Mouse (Mus musculus) monocyte, adult 59 days (primary cell): ENCODE data around the gene Olfr464. TPM values are rescaled to one million over a fixed set of nuclear protein-coding genes. Genes with fewer than 3 reads are reported as not detected.

Experiments
- total RNA-seq, 2 experiments: library from RNA; stranded (reverse); gene quantifications; one replicate each; pipeline ENCODE4 v1.2.4; 2023

The Olfr464 gene
- not detected for total RNA-seq

GRCm38 (mm10) chr11:87920966-87921365, at the start of gene Olfr464:
Gene Olfr464, minus strand, starts transcription at chr11:87920967.

GRCm38 (mm10) chr11:87897287-87897686, 23.5 kb downstream of the Olfr464 start, which contains the start of gene Olfr463:
Gene Olfr463, minus strand, starts transcription at chr11:87897387.

GRCm38 (mm10) chr11:87892168-87892567, 28.6 kb downstream of the Olfr464 start, which contains the start of gene Olfr462:
Gene Olfr462, minus strand, starts transcription at chr11:87892268.

GRCm38 (mm10) chr11:87875436-87875835, 45.3 kb downstream of the Olfr464 start, which contains the start of gene Epx:
Gene Epx, minus strand, starts transcription at chr11:87875536.

Other genes starting within 250 kb of the Olfr464 start
- gene Supt4a, start 183.4 kb downstream of the Olfr464 start, total RNA-seq = 100 to 1,000 TPM; 114 to 119 TPM
- gene Tspoap1, start 160.4 kb downstream of the Olfr464 start, total RNA-seq = 1 to 10 TPM; 4.2 to 4.3 TPM
- 1 to 10 TPM; 2.1 to 2.8 TPM for gene Mpo, start 127.4 kb downstream of the Olfr464 start, total RNA-seq
- not detected for gene Lpo, start 92.7 kb downstream of the Olfr464 start, total RNA-seq
- gene Mks1, start 67.8 kb downstream of the Olfr464 start, total RNA-seq = 1 to 10 TPM; 8.3 to 9.5 TPM
- not detected for gene Epx, start 45.4 kb downstream of the Olfr464 start, total RNA-seq
- gene Olfr462, start 28.7 kb downstream of the Olfr464 start, total RNA-seq = not detected
- not detected for gene Olfr463, start 23.6 kb downstream of the Olfr464 start, total RNA-seq
- gene Dynll2, start 66.6 kb upstream of the Olfr464 start, total RNA-seq = 10 to 100 TPM; 18.8 to 20.7 TPM
- gene Srsf1, start 126.4 kb upstream of the Olfr464 start, total RNA-seq = 100 to 1,000 TPM; 139 to 143 TPM
- 10 to 100 TPM; 44.2 to 44.6 TPM for gene Vezf1, start 147.3 kb upstream of the Olfr464 start, total RNA-seq
- gene Cuedc1, start 177.1 kb upstream of the Olfr464 start, total RNA-seq = 1 to 10 TPM; 1.1 to 1.2 TPM